In genomic region chr13:24135282-24136230, GRCm38 (mm10) we compare ENCODE assay signal across 8 mouse cellular contexts.
DNase-seq lines count a peak whose midpoint lies in the region; ATAC-seq and TF ChIP-seq lines count a peak whose summit lies in the region.

No protein-coding gene starts in this region.

- DNase-seq in gastrocnemius, adult 2 months: peak; percentile 39
- no peak for DNase-seq in gastrocnemius, postnatal 4 days (ENCODE audit: low spot score in 2 of 2)
- peak; percentile 59 for DNase-seq in embryo, embryonic 10 days (ENCODE audit: low spot score)
- DNase-seq in liver, embryonic 13.5 days: no peak
- DNase-seq in spleen, adult 12 weeks (ENCODE audit: low spot score): no peak
- no peak for DNase-seq in testis, postnatal 14 days (ENCODE audit: low spot score)

- 0 out of 2 replicates have a peak, but pooled peaks cover 3% of the 10 kb centered on the region for H3K36me3 ChIP-seq in hindbrain, embryonic 13.5 days
- no peaks in the 10 kb centered on the region for H3K36me3 ChIP-seq in liver, embryonic 13.5 days

- intact Hi-C loops in gastrocnemius, adult 2 months (cut with DNase I): no loop called here

- H3K9me3 ChIP-seq in hindbrain, embryonic 13.5 days: no peaks in the 10 kb centered on the region
- H3K9me3 ChIP-seq in liver, embryonic 13.5 days (replicated peaks): no peaks in the 10 kb centered on the region

- ATAC-seq in hindbrain, embryonic 13.5 days (ENCODE audit: low FRiP score): peak; percentile 55; the same call in 1 of the 2 replicates
- peak; percentile 43 for ATAC-seq in liver, embryonic 13.5 days (ENCODE audit: low read depth)
- ATAC-seq in inflammation-experienced regulatory T-cells, adult 6 months: no peak

- no peak; the same call in 1 of the 2 replicates for TF ChIP-seq CTCF in gastrocnemius, adult 2 months (IDR thresholded peaks at IDR 0.05)

- 27% methylated on average over 21 of the region's 21 CpGs for WGBS in hindbrain, embryonic 13.5 days
- WGBS in liver, embryonic 13.5 days (ENCODE audit: insufficient replicate concordance): 66% methylated on average over 21 of the region's 21 CpGs

- H3K27me3 ChIP-seq in hindbrain, embryonic 13.5 days: 0 out of 2 replicates have a peak, but pooled peaks cover 3% of the 10 kb centered on the region
- H3K27me3 ChIP-seq in liver, embryonic 13.5 days: peaks cover 16% of the 10 kb centered on the region

- no peak overlapping the region; the same call in 1 of the 2 replicates for H3K9ac ChIP-seq in hindbrain, embryonic 13.5 days
- no peak overlapping the region for H3K9ac ChIP-seq in liver, embryonic 13.5 days

- peaks cover 15% of the 10 kb centered on the region for H3K4me1 ChIP-seq in hindbrain, embryonic 13.5 days (replicated peaks)
- H3K4me1 ChIP-seq in liver, embryonic 13.5 days (replicated peaks): peaks cover 5% of the 10 kb centered on the region; the same call in 1 of the 2 replicates

- H3K27ac ChIP-seq in gastrocnemius, adult 2 months: no peak overlapping the region
- peak overlapping the region; percentile 70 for H3K27ac ChIP-seq in hindbrain, embryonic 13.5 days
- H3K27ac ChIP-seq in liver, embryonic 13.5 days: no peak overlapping the region

- 0 out of 2 replicates have a peak overlapping the region, but pooled peaks have one; percentile 21 for H3K4me3 ChIP-seq in gastrocnemius, adult 2 months
- no peak overlapping the region for H3K4me3 ChIP-seq in hindbrain, embryonic 13.5 days
- H3K4me3 ChIP-seq in liver, embryonic 13.5 days (replicated peaks): no peak overlapping the region

- H3K4me2 ChIP-seq in hindbrain, embryonic 13.5 days: peak overlapping the region; percentile 29; the same call in 1 of the 2 replicates
- H3K4me2 ChIP-seq in liver, embryonic 13.5 days: no peak overlapping the region

Comparison
In these comparisons a context has a peak if more than half of its experiments do, and no peak if none do; other contexts are left out.
1. DNase-seq: peak in gastrocnemius, adult 2 months (single experiment) and embryo, embryonic 10 days (single experiment); none in gastrocnemius, postnatal 4 days (0 of 2), liver, embryonic 13.5 days (single experiment), spleen, adult 12 weeks (single experiment) and testis, postnatal 14 days (single experiment).